Mouse (Mus musculus) heart, embryonic 15.5 days (tissue): ENCODE data around the gene Ufd1. TPM values are rescaled to one million over a fixed set of nuclear protein-coding genes. Genes with fewer than 3 reads are reported as not detected.
A peak's percentile ranks its signal among the peaks of the same experiment; 100 is the strongest.

Source experiments
- ATAC-seq: fragments of 200-750 bp; cut with Nextera tagmentation; replicated peaks from 2 replicates; pipeline ENCODE4 v1.8.0; 2017; ENCODE audit warnings: low read depth, moderate TSS enrichment; ENCODE audit not compliant: insufficient number of reproducible peaks, insufficient read depth, low FRiP score
- H3K27ac ChIP-seq: fragments of 300-500 bp; sonication (generic); 2 replicates; pipeline ENCODE4 v1.5.1; 2015; ENCODE audit warnings: mild to moderate bottlenecking, inconsistent platforms
- H3K27me3 ChIP-seq: fragments of 300-500 bp; sonication (generic); 2 replicates; pipeline ENCODE4 v1.6.1; 2015; ENCODE audit warnings: inconsistent platforms
- H3K36me3 ChIP-seq: fragments of 300-500 bp; sonication (generic); 2 replicates; pipeline ENCODE4 v1.6.1; 2015; ENCODE audit warnings: mild to moderate bottlenecking, inconsistent platforms
- H3K4me1 ChIP-seq: fragments of 300-500 bp; sonication (generic); replicated peaks from 2 replicates; pipeline ENCODE4 v1.6.1; 2015; ENCODE audit warnings: inconsistent platforms
- H3K4me2 ChIP-seq: fragments of 300-500 bp; sonication (generic); 2 replicates; pipeline ENCODE4 v1.6.1; 2015; ENCODE audit warnings: inconsistent platforms, mild to moderate bottlenecking, moderate library complexity
- H3K4me3 ChIP-seq: fragments of 300-500 bp; sonication (generic); 2 replicates; pipeline ENCODE4 v1.5.1; 2015; ENCODE audit warnings: mild to moderate bottlenecking, inconsistent platforms
- H3K9ac ChIP-seq: fragments of 300-500 bp; sonication (generic); 2 replicates; pipeline ENCODE4 v1.6.1; 2015; ENCODE audit warnings: mild to moderate bottlenecking, inconsistent platforms
- H3K9me3 ChIP-seq: fragments of 300-500 bp; sonication (generic); replicated peaks from 2 replicates; pipeline ENCODE4 v1.6.1; 2016; ENCODE audit warnings: inconsistent platforms
- WGBS: fragments of 180-500 bp; shearing (Covaris S2); methylation state at CpG from one replicate; pipeline ENCODE4 v1.1.7; 2015; ENCODE audit warnings: mixed read lengths; 5-methylcytosine and 5-hydroxymethylcytosine counted together
- polyA plus RNA-seq: library from polyadenylated mRNA; unstranded; fragments of >200 nt; fragmentation: Nextera tagmentation; extraction: Ambion mirVana; gene quantifications from 2 replicates; pipeline ENCODE4 v1.2.1, GENCODE M21; 2015

The Ufd1 gene
- polyA plus RNA-seq, result 62.2 and 69.6 TPM in 2 replicates

DNA sequence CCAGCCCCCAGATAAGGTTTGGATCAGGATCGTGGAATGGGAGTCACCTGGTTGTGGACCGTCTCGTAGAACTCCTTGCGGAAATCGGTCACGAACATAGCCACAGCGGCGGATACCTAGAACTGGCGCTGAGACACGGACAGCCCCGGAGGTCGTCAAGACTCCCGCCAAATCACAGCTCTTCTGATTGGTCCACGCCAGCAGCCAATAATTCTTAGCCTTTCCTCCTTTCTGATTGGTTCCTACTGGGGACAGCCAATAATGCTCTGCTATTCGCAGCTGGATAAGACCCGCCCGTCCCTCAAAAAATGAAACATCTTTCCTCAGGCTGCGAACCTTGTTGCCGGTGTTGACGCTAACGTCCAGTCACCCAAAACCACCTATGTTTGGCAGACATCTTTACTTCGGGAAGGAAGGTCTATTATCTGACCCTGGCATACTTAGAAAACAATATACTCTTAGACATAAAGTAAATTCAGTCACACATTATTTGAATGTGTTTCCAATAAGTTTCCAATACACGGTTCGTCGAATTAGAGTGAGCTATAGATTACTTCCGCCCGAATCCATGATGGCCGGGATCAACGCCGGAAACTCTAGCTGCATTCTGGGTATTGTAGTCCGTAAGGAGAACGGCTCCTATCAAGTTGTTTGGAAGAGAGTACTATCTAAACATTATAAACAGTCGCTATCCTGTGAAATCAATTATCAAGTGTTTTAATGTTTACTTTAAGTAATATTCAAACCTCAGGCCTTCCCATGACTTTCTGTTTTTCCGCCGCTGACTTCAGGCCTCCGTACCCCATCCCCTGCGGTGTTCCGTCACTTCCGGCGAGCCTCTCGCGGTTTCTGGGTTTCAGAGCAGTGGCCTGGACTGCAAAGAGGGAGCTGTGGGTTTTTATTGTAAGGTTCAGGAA is at the start of gene Ufd1, which contains the start of gene Cdc45:
Gene Ufd1 (plus strand): TSS at position 312 of the 917 bp plus-strand sequence.
Gene Cdc45 (minus strand): TSS at position 520 of the 917 bp plus-strand sequence.
- no peaks in the 10 kb centered on the region for H3K9me3 ChIP-seq
- peak within 1 kb of the TSS; percentile 83 for H3K9ac ChIP-seq
- ATAC-seq, result peak; percentile 94
- peak within 1 kb of the TSS; percentile 79 for H3K4me3 ChIP-seq
- under 1% methylated on average over 42 of the region's 42 CpGs for WGBS
- peaks cover 34% of the 10 kb centered on the region for H3K36me3 ChIP-seq
- H3K27ac ChIP-seq, result peak within 1 kb of the TSS; percentile 84
- H3K4me2 ChIP-seq, result peak within 1 kb of the TSS; percentile 91
- no peaks in the 10 kb centered on the region for H3K27me3 ChIP-seq
- H3K4me1 ChIP-seq, result peaks cover 20% of the 10 kb centered on the region

DNA sequence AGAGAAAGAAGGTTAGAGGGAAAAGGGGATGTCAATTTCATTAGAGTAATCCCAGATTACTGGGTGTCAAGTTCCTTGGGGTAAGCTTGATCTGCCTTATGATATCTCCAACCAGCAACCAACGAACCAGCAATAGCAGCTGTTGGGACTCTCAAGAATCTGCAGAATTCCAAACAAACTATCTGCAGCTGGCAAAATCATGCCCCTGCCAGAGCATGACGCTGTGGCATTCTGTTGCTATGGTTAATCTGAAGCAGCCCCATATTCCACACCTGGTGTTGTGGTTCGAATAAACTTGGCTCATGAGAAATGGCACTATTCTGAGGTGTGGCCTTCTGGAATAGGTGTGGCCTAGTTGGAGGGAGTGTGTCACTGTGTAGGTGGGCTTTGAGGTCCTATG is 48.6 kb upstream of the Ufd1 start:
- H3K27me3 ChIP-seq, result no peaks in the 10 kb centered on the region
- H3K27ac ChIP-seq, result no peak overlapping the region
- H3K9ac ChIP-seq, result no peak overlapping the region
- no peak overlapping the region for H3K4me3 ChIP-seq
- 65% methylated on average over 3 of the region's 3 CpGs for WGBS
- no peaks in the 10 kb centered on the region for H3K4me1 ChIP-seq
- no peaks in the 10 kb centered on the region for H3K36me3 ChIP-seq
- ATAC-seq, result no peak
- no peak overlapping the region for H3K4me2 ChIP-seq
- no peaks in the 10 kb centered on the region for H3K9me3 ChIP-seq

DNA sequence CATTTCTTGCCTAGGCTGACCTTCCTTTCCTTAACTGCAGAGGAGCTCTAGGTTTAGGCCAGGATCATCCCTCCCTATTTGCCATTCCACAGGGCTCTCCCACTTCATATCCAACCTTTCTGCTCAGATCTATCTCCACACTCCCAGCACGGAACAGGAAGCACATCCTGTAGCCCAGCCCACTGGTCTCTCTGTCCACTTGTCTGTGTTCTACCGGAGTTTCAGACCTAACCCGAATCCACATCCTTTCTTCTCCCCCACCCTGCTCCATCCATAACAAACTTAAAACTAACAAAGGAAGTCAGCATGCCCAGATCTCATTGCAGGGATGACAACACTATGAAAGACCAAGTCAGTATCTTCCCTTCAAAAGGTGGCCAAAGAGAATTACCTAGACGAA is 45.2 kb upstream of the Ufd1 start:
- Histone ChIP-seq H3K9me3 (no peaks in the 10 kb centered on the region), H3K4me1 (no peaks in the 10 kb centered on the region), H3K27ac (no peak overlapping the region), H3K4me3 (no peak overlapping the region), H3K9ac (no peak overlapping the region), H3K27me3 (no peaks in the 10 kb centered on the region), H3K36me3 (no peaks in the 10 kb centered on the region), H3K4me2 (no peak overlapping the region)
- ATAC-seq, result no peak
- WGBS, result 63% methylated on average over 4 of the region's 4 CpGs

DNA sequence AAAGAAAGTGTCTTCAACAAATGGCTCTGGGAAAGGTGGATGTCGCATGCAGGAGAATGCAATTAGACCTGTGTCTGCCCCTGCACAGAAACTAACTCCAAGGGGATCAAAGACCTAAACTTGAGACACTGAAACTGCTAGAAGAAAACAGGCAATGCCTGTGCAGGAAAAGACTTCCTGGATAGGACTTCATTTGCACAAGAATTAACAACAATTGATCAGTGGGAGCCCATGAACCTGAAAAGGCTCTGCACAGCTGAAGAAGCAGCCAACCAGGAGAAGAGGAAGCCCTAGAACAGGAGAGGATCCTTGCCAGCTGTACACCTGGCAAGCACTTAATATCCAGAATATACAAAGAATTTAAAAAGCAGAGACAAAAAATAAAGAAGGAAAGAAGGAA is 42.1 kb upstream of the Ufd1 start:
- Histone ChIP-seq H3K4me2 (no peak overlapping the region), H3K27me3 (no peaks in the 10 kb centered on the region), H3K4me3 (no peak overlapping the region), H3K9me3 (no peaks in the 10 kb centered on the region), H3K9ac (no peak overlapping the region), H3K36me3 (no peaks in the 10 kb centered on the region), H3K4me1 (peaks cover 5% of the 10 kb centered on the region), H3K27ac (no peak overlapping the region)
- WGBS, result 59% methylated on average over 1 of the region's 1 CpGs
- ATAC-seq, result no peak

DNA sequence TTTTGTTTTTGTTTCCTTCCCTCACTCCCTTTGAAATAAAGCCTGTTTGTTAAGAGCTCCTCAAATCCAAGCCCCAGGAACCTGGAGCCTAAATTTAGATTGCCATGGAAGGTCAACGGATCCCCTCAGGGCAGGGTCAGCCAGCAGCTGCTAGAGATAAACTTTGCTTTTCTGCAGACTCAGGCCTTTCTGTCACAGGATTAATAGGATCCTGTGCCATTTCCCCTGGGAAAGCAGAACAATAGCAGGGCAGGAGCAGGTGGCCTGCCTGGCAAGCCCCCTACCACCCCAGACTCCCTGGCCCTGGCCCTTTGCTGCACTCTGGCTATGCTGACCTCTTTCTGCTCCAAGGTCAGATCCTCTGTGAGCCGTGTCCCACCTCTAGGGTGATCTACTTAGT is 37.6 kb upstream of the Ufd1 start:
- H3K36me3 ChIP-seq, result no peaks in the 10 kb centered on the region
- 25% methylated on average over 2 of the region's 2 CpGs for WGBS
- no peak overlapping the region for H3K9ac ChIP-seq
- no peak for ATAC-seq
- peaks cover 43% of the 10 kb centered on the region for H3K27me3 ChIP-seq
- H3K27ac ChIP-seq, result peak overlapping the region; percentile 31; the same call in 1 of the 2 replicates
- H3K4me2 ChIP-seq, result no peak overlapping the region
- H3K4me3 ChIP-seq, result no peak overlapping the region
- H3K9me3 ChIP-seq, result no peaks in the 10 kb centered on the region
- peaks cover 18% of the 10 kb centered on the region for H3K4me1 ChIP-seq

DNA sequence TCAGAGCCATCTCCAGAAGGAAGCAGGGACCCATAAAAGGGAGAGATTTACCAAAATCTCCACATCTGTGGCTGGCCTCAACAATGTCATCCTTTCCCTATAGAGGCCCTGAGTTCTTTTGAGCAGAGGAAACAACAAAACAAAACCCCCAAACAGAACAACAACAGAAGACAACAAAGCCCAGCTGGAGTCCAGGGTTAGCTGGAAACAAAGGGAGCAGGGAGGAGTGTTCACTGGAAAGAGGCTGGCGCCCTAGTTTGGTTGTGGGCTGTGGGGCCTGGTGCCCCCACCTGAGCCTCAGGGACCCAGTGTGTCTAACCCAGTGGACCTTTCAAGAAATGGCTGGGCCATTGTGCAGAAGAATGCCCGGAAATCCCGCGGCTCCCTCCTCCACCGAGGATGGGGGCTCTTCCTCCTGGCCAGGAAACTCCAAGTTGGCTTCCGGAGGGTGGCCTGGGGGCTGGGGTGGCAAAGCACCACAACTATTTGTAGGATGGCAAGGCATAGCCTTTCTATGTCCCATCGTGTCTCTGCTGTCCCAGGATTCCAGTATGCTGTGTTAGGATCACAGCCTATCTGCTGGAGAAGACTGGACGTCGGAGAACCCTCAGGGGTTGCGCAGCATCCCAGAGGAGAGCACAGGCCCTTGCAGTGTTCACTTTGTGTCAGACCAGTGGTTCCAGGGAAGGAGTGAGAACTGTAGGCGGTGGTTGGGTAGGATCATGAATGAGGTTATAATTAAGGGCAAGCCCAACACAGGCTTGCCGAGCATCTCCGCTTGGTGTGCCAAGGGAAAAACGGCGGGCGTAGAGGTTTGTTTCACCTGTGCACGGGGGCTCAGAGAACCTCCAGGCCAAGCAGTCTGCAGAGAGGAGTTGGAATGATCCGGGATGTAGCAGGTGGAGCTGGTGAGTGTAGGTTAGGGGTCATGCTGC is 35.7 kb upstream of the Ufd1 start:
- H3K4me2 ChIP-seq, result peak overlapping the region; percentile 76
- ATAC-seq, result no peak
- H3K36me3 ChIP-seq, result no peaks in the 10 kb centered on the region
- no peaks in the 10 kb centered on the region for H3K9me3 ChIP-seq
- H3K27ac ChIP-seq, result peak overlapping the region; percentile 70
- WGBS, result 40% methylated on average over 18 of the region's 18 CpGs
- H3K27me3 ChIP-seq, result peaks cover 47% of the 10 kb centered on the region
- peak overlapping the region; percentile 49 for H3K4me3 ChIP-seq
- H3K4me1 ChIP-seq, result peaks cover 18% of the 10 kb centered on the region
- H3K9ac ChIP-seq, result no peak overlapping the region

DNA sequence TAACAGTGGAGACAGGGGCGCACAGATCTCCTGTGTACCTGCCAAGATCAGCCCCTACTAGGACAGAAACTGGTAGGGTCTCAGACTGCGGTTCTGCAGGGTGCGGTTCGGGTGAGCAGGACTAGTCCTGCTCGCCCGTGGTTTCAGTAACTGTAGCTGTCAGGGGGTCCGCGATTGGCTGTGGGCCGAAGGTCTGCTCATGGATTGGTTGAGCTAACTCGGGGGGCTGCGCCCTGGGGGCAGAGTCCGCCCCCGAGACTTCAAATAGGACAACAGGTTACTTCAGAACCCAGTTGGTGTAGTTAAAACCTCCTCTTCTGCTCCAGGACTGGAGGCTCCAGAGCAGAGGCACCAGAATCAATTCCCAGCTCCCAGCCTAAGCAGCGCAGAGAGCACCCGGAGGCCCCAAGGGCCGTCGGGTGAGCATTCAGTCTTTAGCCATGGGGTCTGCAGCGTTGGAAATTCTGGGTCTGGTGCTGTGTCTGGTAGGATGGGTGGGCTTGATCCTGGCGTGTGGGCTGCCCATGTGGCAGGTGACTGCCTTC is 35.0 kb upstream of the Ufd1 start, which contains the start of gene Cldn5:
Gene Cldn5 (plus strand): TSS at position 292 of the 545 bp plus-strand sequence.
- ATAC-seq, result peak; percentile 63
- H3K27me3 ChIP-seq, result peaks cover 47% of the 10 kb centered on the region
- WGBS, result 8% methylated on average over 19 of the region's 19 CpGs

DNA sequence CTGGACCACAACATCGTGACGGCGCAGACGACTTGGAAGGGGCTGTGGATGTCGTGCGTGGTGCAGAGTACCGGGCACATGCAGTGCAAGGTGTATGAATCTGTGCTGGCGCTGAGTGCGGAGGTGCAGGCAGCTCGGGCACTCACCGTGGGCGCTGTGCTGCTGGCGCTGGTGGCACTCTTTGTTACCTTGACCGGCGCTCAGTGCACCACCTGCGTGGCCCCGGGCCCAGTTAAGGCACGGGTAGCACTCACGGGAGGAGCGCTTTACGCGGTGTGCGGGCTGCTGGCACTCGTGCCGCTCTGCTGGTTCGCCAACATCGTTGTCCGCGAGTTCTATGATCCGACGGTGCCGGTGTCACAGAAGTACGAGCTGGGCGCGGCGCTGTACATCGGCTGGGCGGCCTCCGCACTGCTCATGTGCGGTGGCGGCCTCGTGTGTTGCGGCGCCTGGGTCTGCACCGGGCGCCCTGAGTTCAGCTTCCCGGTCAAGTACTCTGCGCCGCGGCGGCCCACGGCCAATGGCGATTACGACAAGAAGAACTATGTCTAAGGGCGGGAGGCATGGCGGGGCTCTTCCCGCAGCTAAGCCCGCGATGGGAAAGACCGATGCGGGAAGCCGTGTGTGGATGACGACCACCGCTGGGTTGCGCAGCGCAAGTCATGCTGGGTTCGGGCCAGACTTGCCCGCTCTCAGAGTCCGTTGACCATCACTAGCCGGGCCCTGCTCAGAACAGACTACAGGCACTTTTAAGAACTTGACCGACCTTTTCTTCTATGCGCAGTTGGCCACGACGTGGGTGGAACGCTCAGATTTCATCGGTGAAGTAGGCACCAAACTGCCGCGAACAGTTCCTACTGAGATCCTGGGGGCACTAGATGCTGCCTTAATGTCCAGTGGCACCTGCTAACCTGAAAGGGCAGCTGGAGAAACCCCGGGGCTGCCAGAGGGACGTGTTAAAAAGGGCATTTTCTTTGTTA is 34.2 kb upstream of the Ufd1 start:
- Histone ChIP-seq H3K36me3 (peaks cover 7% of the 10 kb centered on the region; the same call in 1 of the 2 replicates), H3K9ac (peak overlapping the region; percentile 42), H3K27me3 (peaks cover 47% of the 10 kb centered on the region), H3K4me2 (peak overlapping the region; percentile 76), H3K27ac (0 out of 2 replicates have a peak overlapping the region, but pooled peaks have one; percentile 25), H3K9me3 (no peaks in the 10 kb centered on the region), H3K4me3 (peak overlapping the region; percentile 49), H3K4me1 (peaks cover 18% of the 10 kb centered on the region)
- ATAC-seq, result 0 out of 2 replicates have a peak, but pooled peaks have one; percentile 16
- WGBS, result 2% methylated on average over 80 of the region's 80 CpGs

More for the DNA sequence above, 35.0 kb upstream of the Ufd1 start, which contains the start of gene Cldn5:
- peak within 1 kb of the TSS; percentile 76 for H3K4me2 ChIP-seq
- no peaks in the 10 kb centered on the region for H3K36me3 ChIP-seq
- peak within 1 kb of the TSS; percentile 42 for H3K9ac ChIP-seq
- H3K9me3 ChIP-seq, result no peaks in the 10 kb centered on the region
- H3K27ac ChIP-seq, result peak within 1 kb of the TSS; percentile 70
- peak within 1 kb of the TSS; percentile 49 for H3K4me3 ChIP-seq
- peaks cover 18% of the 10 kb centered on the region for H3K4me1 ChIP-seq

DNA sequence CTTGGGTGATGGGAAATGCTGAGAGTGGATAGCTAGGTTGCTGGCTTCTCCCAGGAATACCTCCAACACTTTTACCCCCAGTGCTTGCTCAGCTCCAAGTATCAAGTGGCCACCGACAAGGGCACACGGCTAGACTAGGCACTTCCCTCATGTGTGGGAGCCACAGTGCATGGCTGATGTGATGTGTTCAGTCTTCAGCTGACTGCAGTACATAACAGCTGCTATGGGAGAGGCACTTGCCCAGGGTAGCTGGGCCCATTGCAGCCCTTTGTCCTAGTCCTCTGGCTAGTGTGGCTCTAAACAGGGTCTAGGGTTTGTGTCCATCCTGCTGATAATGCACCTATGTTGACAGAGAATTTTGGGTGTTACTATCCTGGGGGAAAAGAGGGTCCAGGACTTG is 33.1 kb upstream of the Ufd1 start:
- Histone ChIP-seq H3K4me3 (peak overlapping the region; percentile 49), H3K4me2 (peak overlapping the region; percentile 76), H3K4me1 (peaks cover 18% of the 10 kb centered on the region), H3K36me3 (peaks cover 13% of the 10 kb centered on the region), H3K27me3 (peaks cover 47% of the 10 kb centered on the region), H3K9ac (no peak overlapping the region), H3K27ac (no peak overlapping the region), H3K9me3 (no peaks in the 10 kb centered on the region)
- ATAC-seq, result no peak
- 43% methylated on average over 2 of the region's 2 CpGs for WGBS

DNA sequence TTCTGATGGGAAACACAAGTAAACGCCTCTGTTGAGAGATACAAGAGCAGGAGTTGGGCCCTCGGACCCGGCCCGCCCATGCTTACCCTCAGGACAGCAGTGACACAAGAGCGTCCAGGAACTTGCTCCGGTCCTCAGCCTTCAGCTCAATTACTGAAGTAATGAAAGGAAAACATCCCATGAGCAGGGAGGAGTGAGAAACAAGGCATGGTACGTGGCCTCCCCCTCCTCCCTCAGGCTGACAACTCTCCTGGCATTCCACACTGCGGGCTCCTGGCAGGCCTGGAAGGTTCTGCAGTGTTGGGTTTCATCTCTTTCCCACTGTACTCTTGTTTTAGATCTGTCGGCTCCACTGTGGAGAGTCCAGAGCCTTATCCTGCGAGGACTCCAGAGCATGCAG is 29.8 kb upstream of the Ufd1 start:
- H3K27ac ChIP-seq, result no peak overlapping the region
- no peak overlapping the region for H3K4me2 ChIP-seq
- peaks cover 25% of the 10 kb centered on the region for H3K27me3 ChIP-seq
- ATAC-seq, result no peak
- 82% methylated on average over 10 of the region's 10 CpGs for WGBS
- peaks cover 31% of the 10 kb centered on the region for H3K36me3 ChIP-seq
- peaks cover 9% of the 10 kb centered on the region for H3K4me1 ChIP-seq
- H3K9ac ChIP-seq, result no peak overlapping the region
- no peaks in the 10 kb centered on the region for H3K9me3 ChIP-seq
- H3K4me3 ChIP-seq, result no peak overlapping the region
